Mouse (Mus musculus) right cerebral cortex, postnatal 4 days (tissue): ENCODE measurements around the gene Mgarp.

Experiments
- DNase-seq: peaks from one replicate; pipeline ENCODE4 v3.0.0-alpha.2; 2022

The Mgarp gene

GRCm38 (mm10) chr3:51339378-51339733, 57.2 kb downstream of the Mgarp start:
- no peak for DNase-seq
